Mouse (Mus musculus): ENCODE measurements at regions not wholly inside any gene's neighbourhood (a gene's known extent, or its start where the extent isn't known, plus 50 kb on each side); places are given as distances from the start of the nearest gene placed in this dataset.
A peak's percentile ranks its signal among the peaks of the same experiment; 100 is the strongest.
"Not testable (repeated sequence)": the region's sequence is repeated elsewhere in the genome, so short reads cannot be mapped to it uniquely, and the experiment has no call there.

DNA sequence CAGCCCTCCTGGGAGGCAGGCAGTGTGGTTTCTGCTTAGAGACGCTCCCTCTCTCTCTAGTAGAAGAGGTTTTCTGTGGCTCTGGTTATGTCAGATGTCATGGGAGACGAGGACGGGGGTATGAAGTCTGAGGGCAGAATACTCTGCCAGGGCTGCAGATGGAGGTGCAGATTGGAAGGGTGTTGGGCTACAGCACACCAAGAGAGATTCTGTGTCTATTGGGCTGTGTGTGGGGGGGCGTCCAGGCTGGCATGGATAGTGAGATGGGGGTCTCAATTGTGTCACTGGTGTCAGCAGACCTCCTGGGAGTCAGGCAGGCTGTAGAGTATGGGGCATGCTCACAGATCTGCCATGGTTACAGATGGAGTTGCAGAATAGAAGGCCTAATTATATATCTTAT, 1777.3 kb upstream of the Cdh9 start:
- DNase-seq (ENCODE audit: low spot score in 2 of 2) = peak; percentile 17 to 62

DNA sequence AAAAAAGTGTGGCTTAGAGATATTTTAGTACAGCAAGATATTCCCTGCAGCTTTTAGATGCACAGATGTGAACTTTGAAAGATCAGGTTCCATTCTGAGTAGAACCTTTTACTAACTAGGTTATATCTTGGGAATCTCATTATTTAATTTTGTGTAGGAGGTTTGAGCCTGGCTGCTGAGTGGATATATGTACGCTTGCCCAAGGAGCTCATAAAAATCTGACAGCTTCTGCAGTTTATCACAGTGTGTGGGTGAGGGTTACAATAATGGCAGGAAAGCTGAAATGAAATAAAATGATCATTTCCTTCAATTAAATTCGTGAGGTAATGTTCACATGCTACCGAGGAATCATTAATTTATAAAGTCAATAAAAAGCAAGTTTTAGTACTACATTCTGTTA, 1746.3 kb upstream of the Cdh9 start:
- no peak for DNase-seq (ENCODE audit: low spot score in 2 of 2)

DNA sequence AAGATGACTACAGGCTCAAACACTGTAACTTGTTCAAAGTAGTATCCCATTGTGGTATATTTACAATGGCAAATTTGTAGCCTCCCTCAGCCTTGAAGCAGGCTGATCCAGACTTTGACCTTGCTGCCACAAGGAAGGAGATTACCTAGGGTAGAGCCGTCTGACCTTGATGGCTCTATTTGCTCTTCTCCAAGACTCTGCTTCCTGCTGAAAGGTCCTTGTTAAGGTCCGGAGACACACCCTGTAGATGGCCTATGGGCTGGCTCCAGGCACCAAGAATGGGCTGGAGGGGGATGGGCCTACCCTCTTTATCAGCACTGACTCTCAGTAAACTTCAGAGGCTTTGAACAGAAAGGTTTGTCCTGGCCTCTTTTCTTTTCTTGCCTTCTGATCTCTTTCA, 1709.2 kb upstream of the Cdh9 start:
- not testable (repeated sequence) for DNase-seq (ENCODE audit: low spot score in 2 of 2)

Measured in layer of hippocampus, postnatal 14 days (tissue).